Mouse (Mus musculus) embryo, embryonic 10 days (tissue): Measurements from ENCODE around the gene Ubiad1.

Experiments
- DNase-seq: peaks from one replicate; pipeline ENCODE4 v3.0.0-alpha.2; 2015; ENCODE audit warnings: low spot score

Gene Ubiad1

DNA sequence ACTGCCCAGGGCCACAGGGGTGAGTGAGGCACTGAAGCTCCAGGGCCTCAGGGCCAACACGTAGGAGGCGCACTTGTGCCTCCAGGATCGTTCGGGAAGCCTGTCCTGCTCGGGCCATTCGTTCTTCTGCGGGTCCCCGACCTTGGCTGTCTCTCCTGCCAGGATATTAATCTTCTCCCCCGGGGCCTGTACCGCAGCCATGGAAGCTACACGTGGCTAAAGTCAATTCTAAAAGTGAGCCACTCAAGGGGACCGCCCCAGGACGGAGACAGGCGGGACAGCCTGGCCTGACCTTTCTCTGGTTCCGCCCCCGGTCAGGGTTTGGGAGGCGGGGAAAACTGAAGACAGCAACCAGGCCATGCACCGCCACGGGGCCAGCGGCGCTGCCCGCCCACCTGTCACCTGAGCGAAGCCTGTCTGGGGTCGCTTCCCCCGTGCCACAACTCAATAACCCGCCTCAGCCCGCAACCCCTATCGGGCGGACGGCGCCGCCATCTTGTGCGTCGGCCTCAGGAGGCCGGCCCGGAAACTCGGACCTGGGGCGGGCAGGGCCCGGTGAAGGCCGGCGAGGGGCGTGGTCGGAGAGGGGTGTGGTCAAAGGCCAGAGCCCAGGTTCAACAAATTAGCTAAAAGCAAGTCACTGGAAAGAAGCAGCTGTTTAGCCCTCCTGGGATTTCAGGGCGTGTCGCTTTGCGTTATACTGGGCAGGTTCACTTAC, at the start of gene Ubiad1:
TSS of gene Ubiad1 (minus strand) at position 522 of the 718 bp plus-strand sequence.
- peak; percentile 91 for DNase-seq

DNA sequence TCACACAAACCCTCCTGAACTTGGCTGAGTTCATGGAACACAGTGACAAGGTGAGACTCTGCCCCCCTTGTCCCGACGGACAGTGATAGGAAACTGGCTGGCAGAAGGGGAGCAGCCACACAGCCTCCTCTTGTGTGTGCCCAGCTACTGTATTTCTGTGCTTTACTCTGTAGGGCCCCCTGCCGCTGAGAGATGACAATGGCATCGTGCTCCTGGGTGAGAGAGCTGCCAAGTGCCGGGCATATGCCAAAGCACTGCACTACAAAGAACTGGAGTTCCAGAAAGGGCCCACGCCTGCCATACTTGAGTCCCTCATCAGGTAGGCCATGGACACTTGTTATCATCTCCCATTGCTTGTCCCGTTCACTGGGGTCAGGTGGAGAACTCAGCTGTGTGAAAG, 46.9 kb upstream of the Ubiad1 start:
- DNase-seq, result no peak

DNA sequence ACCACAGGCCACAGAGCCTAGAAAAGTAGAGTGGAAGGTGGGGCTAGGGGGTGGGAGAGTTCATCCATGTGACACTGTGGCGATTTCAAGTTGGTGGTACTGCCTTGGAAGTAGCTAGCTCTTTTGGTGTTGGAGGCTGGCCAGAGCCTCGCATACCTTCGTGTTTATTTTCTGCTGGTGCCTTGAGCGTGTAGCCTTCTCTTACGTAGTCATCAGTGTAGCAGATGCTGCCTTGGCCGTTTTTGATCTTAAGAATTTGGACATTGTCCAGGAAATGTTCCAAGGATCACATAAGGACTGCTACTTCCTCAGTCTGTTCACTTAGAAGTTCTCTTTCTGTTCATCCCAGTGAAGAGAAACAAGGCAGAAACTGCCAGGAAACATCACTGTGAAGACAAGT, 45.9 kb upstream of the Ubiad1 start:
- DNase-seq, result no peak

DNA sequence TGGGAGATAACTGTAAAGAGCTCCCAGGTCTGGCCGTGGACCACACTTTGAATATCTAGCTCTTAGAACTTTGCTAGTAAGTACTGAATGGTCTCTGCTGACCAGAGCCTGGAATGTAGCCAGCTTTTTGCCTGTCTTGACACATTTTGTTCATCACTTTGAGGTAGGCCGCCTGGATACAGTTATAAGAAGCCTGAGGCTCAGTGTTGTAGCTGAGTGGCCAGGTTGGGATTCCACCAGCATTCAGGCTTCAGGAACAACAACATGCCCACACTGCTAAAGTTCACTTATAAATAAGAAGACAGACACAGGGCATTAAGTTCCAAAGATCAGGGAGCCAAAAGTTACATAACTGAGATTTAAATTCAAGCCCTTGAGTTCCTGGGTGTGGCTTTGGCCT, 43.3 kb upstream of the Ubiad1 start:
- DNase-seq, result no peak

DNA sequence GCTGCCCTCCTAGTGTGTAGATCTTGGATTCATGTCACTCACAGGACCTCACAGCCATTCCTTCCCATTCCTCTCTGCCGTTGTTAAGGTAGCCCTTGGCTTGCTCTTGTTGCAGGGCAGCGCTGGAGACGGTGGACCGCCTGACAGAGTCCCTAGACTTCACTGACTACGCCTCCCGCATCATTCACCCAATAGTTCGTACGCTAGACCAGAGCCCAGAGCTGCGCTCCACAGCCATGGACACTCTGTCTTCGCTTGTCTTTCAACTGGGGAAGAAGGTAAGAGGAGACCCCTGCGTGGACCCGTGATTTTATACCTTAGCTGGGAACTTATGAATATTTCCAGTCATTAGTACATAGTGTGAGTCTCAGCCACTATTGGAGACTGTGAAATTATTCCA, 39.9 kb upstream of the Ubiad1 start:
- no peak for DNase-seq

DNA sequence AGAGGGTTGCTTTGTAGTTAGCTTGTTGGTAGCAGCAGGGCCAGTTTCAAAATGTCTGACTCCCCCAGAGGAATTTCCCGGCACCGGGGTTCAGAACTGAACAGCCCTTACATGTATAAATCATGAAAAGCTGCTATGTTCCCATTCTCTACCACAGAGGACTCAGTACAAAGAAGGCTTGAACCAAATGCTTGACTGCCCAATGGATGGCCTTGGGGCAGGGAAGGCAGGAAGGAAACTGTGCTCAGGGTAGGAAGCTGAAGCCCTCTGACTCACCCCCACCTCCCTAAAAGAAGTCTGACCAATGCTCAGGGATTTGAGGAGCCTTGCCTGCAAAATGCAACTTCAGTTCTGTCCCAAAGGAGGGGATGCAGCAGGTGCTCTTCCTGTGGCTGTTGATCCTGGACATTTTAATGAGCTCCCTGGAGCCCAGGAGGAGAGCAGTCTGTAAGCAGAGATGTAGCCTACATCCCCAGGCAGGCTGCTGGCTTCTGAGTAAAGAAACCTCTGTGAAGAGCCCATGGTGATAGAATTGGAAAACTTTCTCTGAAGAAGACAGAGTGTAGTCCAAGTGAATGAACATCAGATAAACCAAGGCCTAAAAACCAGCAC, 37.1 kb upstream of the Ubiad1 start:
- DNase-seq, result no peak

DNA sequence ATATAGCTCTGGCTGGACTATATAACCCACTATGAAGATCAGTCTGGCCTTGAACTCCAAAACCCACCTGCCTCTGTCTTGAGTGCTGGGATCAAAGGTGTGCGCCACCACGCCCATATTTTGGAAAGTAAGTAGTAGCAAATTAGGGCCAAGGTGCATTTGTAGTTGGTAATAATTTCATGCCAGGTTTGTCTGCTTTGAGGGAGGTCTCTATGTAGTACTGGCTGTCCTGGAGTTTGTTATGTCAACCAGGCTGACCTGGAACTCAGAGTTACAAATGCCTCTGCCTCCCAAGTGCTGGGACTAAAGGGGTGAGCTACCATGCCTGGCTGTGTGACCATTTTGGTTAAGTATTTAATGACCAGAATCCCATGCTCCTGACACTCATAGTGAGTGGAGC, 35.7 kb upstream of the Ubiad1 start:
- DNase-seq, result no peak

DNA sequence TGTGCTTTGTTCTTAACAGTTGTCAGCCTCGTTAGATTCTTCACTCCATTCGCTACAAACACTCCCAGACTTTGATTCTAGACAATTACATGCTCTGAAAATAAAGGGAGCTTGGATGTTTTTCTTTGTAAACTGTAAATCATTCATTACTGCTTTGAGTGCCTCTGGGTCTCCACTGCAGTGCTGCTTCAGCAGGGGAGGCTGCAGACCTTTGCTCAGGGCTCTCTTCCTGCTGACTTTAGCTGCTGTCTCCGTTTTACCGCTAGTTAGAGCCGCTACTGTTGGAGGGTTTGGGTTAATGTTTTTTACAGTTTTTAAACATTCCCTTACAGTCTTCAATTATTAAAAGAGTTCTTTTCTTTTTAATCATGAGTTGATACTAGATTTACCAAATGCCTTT, 28.9 kb upstream of the Ubiad1 start:
- DNase-seq, result no peak

DNA sequence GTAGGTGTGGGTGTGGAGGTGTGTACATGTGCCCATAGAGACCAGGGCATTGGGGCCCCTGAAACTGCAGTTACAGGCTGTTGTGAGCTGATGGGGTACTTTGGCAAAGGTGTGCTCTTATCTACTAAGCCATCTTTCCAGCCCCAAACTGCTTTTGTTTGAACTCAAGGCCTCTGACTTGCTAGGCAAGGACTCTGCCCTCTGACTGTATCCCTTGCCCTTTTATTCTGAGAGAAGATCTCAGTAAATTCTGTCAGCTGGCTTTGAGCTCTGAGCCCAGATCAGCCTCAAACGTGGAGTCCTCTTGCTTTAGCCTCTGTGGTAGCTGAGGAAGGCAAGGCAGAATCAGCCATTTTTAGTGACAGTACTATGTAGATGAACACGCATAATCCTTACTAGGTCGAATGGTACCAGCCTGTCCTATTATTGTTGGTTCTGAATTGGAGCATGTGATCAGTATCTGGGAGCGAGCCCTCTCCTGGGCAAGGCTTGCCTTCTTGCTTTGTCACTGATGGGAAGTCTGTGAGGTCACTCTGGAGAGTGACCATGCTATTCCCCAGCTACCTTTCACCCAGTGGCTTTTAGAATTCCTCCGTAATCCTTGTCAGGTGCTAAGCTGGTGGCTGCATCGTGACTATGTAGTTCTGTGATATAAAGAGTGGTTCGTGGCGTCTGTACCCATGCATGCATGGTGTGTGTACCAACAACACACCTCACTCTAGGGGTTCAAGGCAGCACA, 28.0 kb upstream of the Ubiad1 start:
- no peak for DNase-seq

DNA sequence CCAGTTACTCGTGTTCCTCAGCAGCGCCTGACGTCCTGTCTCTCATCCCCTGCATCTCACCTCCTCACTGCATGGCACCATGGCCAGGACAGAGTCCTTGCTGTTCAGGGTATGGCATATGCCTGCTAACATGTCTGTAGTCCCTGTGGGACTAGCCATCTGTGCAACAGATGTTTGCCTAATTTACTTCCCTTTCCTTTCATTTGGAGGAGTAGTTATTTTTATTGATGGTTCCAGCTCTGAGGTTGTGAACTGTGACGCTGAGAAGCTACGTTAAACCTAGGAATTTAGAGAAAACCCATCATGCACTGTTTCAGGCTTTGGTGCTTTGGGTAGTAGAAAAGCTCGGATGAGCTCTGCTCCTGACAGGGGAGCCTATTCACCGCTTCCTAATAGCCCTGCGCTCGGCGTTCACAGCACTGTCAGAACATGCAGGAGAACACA, 26.8 kb upstream of the Ubiad1 start:
- DNase-seq, result peak; percentile 46

DNA sequence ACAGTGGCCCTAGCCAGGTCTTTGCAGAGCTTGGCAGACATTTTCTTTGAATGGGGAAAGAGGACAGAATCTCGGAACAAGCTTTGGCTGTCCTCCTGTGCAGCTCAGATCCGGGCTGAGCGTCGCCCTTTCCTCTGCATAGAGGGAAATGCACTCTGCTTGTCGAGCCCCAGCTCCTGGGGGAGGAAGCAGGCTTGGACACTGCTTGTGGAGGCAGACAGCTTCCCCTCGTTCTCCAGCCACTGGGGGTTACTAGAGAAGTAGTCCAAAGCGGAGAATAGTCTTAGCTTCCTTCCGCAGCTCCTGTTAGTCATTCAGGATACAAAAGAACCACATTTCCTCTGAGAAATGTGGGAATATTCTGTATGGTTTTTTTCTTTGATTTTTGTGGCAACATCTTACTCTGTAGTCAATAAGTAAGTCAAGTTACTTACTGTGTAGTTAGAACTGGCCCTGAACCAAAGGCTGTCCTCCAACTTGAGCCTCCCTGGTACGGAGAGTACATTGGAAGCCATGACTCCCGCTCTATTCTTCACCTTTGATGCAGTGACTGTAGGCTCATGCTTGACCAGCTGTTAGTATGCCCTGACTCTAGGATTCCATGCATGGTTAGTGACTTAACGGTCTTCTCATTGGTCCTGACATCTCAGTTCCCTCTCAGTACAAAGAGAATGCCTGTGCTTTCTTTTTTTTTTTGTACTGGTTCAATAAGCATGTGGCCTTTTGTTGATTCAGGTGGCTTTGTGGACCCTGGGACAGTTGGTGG, 25.1 kb upstream of the Ubiad1 start:
- peak; percentile 19 for DNase-seq

DNA sequence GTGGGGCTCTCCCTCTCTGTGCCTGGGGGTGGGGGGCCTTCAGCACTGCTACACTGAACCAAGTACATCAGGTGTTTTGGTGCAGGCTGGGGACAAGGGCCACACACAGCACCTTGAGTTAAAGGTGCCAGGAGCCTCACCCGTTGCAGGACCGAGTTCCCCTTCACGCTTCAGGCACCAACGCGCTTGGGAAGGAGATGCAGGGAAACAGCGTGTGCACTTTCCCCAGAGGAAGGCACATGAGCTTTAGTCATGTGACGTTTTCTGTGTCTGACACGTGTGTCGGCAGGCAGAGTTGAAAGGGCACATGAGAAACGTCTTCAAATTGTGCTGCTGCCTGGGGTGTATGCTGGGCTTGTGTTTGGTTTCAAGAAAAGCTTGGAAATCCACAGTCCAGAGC, 23.8 kb upstream of the Ubiad1 start:
- DNase-seq, result no peak

DNA sequence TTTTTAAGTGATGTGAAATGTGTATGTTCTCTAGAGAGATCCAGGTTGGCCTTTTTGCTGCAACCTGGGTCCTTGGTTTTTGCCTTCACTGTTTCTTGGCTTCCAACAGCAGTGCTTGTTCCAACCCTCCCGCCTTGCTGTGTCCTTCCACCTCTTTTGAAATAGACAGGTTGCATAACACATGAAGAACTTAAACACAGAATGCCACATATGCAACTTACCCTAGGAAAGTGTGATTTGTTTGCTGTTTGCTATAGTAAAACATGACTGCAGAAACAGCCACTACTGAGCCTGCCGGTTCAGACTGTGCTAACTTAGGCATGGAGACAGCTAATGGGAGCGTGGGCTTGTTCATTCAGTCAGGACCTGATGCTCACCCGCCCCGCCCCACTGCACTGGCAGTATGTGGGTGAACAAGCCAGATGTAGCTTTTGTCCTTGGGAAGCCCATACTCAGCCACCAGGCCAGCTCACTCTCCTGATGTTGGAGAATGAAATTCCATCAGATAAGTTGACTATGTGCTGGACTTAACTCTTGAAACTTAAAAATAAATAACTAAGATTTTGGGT, 22.0 kb upstream of the Ubiad1 start:
- DNase-seq, result no peak

DNA sequence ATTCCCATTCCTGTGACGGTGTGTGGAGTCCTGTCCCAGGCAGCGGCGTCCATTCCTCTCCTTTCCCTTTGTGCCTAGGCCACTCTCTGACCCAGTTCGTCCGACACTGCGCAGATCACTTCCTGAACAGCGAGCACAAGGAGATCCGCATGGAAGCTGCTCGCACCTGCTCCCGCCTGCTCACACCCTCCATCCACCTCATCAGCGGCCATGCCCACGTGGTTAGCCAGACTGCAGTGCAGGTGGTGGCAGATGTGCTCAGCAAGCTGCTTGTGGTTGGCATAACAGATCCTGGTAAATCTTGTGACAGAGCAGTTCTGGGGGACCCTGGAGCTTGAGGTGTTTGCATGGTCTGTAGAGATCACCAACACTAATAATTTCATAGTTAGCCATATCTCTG, 20.3 kb upstream of the Ubiad1 start:
- no peak for DNase-seq

DNA sequence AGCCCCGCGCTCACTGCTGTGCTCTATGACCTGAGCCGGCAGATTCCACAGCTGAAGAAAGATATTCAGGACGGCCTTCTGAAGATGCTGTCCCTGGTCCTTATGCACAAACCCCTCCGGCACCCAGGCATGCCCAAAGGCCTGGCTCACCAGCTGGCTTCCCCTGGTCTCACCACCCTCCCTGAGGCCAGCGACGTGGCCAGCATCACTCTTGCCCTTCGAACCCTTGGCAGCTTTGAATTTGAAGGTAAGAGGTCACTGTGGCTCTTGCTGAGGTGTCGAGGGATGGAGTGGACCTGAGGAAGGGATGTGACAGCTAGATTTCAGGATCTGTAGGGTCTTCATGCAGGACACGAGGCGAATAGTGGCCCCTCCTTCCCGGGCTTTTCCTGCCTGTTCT, 19.7 kb upstream of the Ubiad1 start:
- no peak for DNase-seq

DNA sequence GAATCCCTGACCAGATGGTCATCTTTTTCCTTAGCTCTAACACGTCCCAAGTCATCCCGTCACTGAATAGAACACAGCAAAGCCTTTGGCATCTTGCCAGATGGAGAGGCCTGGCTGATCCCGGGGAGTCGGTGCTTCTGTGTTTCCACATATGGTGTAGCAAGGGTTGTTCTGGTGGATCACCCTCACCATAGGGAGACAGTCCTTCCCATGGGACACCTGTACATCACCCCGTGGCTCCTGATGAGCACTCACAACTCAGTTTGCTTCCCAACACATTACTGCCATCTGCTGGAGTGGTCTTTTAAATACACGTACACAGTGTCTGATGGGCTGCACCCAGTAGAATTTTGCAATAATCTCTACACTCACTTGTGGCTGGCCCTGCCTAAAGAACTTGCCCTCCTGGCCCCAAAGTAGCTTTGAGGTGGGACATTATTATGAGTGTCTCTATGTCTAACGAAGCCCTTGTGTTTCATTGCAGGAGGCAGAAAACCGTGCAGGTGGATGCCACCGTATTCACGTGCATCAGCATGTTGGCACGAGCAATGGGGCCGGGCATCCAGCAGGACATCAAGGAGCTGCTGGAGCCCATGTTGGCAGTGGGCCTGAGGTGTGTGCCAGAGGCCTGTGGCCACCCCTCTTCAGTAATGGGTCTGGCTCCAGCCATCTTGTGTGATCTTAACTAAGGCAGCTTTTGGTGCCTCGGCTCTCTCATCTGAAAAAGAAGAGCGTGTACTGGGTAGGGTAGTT, 18.8 kb upstream of the Ubiad1 start:
- DNase-seq, result peak; percentile 21

DNA sequence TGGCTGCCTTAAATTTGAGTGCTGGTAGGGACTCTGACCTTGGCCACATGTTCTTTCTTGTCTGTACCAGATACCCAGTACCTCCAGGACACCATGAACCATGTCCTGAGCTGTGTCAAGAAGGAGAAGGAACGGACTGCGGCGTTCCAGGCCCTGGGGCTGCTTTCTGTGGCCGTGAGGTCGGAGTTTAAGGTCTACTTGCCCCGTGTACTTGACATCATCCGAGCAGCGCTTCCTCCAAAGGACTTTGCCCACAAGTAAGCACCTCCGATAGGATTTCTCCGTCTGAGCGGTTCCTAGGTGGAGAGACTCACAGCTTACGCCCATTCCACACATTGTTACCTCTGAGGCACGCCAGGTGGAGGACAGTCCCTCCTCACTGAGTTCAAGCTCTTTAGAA, 18.1 kb upstream of the Ubiad1 start:
- no peak for DNase-seq

DNA sequence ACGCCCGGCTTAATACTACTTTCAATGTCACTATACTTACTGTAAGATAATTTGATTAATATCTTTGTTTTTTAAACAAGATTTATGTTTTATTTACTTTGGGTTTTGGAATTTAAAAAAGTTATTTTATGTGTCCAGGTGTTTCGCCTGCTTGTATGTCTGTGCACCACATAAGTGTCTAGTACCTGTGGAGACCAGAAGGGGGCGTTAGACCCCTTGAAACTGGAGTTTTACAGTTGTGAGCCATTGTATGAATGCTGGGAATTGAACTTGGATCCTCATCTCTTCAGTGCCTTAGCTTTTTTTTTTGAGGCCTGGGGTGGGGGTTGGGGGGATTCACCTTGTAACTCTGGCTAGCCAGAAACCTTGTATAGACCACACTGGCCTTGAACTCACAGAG, 17.2 kb upstream of the Ubiad1 start:
- DNase-seq, result no peak

DNA sequence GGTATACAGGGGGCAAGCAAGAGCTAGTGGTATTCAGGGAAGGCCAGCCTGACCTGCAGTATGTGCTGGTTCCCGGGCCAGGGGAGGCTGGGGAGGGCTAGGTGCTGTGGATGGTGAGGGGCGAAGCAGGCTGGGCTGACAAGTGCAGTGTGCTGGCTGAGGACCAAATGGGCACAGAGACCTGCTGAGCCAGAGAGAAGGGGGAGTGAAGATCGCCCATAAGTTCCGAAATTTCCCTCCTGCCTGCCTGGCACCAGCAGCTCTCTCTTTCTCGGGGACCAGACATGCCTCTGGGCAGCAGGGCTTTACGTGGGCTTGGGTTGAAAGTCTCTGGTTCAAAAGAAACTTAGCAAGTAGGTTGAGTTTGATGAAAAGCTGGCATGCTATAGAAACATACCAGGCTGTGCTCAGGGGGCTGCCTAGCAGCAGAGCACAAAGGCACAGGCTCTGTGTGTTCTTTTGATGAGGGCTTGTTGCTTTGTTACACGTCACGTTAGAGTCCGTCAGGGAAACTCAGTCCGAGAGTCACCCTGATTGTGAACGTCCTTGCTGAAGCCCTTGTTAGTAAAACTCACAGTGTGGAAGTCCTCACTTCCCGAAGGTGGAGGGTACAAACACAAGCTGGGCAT, 16.2 kb upstream of the Ubiad1 start:
- no peak for DNase-seq

DNA sequence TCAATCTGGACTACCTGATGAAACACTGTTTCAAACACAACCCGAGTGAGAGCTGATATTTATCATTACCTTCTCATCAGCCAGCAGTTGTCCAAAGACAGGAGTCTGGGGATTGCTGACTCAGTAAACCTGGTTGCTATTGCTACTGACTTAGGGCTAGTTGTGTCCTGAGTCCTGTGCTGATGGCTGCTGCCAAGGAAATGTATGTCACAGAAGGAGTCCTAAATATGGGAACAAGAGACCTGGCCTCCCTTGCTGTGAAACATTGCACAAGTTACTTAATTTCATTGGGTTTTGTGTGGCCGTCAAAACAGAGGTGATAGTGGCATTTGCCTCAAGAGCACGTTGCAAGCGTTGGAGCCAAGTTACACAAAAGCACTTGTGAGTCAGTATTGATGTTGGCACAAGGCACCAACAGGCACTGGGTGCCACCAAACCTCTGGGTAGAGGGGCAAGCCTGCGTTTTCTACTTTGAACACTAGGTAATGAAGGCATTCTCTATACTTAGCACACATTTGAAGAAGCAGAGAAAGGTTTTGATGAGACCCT, 11.0 kb upstream of the Ubiad1 start:
- no peak for DNase-seq

DNA sequence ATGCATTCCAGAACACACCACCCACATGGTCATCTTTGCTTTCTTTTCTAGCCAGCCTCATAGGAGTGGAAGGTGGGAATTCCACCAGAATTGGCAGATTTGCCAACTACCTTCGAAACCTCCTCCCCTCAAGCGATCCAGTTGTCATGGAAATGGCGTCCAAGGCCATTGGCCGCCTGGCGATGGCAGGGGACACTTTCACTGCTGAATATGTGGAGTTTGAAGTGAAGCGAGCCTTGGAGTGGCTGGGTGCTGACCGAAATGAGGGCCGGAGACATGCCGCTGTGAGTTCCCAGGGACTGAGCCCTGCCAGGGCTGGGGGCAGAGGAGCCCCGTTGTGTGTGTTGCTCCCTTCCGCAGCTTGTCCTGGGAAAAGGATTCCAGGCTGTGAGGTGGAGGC, 9.1 kb upstream of the Ubiad1 start:
- DNase-seq, result no peak
